Mouse (Mus musculus): Measurements from ENCODE around the gene Chst13. TPM values are rescaled to one million over a fixed set of nuclear protein-coding genes. Genes with fewer than 3 reads are reported as not detected.

Gene Chst13
- polyA plus RNA-seq, 1 experiment from 2014 or later = 0.11 TPM

DNA sequence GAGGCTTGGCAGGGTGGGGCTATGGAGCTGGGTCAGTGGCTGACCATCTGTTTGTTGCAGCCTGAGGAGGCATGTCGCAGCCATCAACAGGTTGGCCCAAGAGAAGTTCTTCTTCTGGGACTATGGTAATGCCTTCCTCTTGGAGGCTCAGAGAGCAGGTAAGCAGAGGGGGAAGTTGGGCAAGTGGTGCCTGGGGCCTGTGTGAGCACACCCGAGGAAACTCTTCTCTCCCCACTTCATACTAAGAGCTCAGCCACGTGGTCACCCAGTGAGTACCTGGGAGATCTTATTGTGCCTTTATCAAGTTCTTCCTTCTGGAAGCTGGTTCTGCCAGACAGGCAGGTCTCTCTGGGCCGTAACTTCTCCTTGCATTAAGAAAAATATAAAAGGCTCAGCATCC is 22.2 kb upstream of the Chst13 start:
- H3K4me2 ChIP-seq = no peak overlapping the region
- no peak for ATAC-seq (ENCODE audit: borderline replicate concordance, extremely low read depth, low FRiP score, low TSS enrichment)
- H3K4me3 ChIP-seq = no peak overlapping the region
- H3K9ac ChIP-seq = no peak overlapping the region
- H3K27me3 ChIP-seq = no peaks in the 10 kb centered on the region
- no peaks in the 10 kb centered on the region for H3K4me1 ChIP-seq
- no peaks in the 10 kb centered on the region for H3K36me3 ChIP-seq
- H3K27ac ChIP-seq = no peak overlapping the region
- WGBS = 68% methylated on average over 4 of the region's 4 CpGs
- H3K9me3 ChIP-seq = no peaks in the 10 kb centered on the region

- ATAC-seq (ENCODE audit: borderline replicate concordance, extremely low read depth, low FRiP score, low TSS enrichment) = no peak
- Histone ChIP-seq H3K36me3 (no peaks in the 10 kb centered on the region), H3K4me1 (no peaks in the 10 kb centered on the region), H3K27me3 (no peaks in the 10 kb centered on the region), H3K4me2 (no peak overlapping the region), H3K9ac (no peak overlapping the region), H3K4me3 (no peak overlapping the region), H3K9me3 (no peaks in the 10 kb centered on the region), H3K27ac (no peak overlapping the region)
- 74% methylated on average over 2 of the region's 2 CpGs for WGBS
Observed at GRCm38 (mm10) chr6:90342343-90342742, 17.4 kb upstream of the Chst13 start.

- Histone ChIP-seq H3K36me3 (no peaks in the 10 kb centered on the region), H3K4me2 (no peak overlapping the region), H3K4me3 (no peak overlapping the region), H3K27me3 (no peaks in the 10 kb centered on the region), H3K9ac (no peak overlapping the region), H3K9me3 (no peaks in the 10 kb centered on the region), H3K27ac (no peak overlapping the region), H3K4me1 (no peaks in the 10 kb centered on the region)
- no peak for ATAC-seq (ENCODE audit: borderline replicate concordance, extremely low read depth, low FRiP score, low TSS enrichment)
- 53% methylated on average over 3 of the region's 3 CpGs for WGBS
Observed at GRCm38 (mm10) chr6:90334244-90334643, 9.3 kb upstream of the Chst13 start.

- Histone ChIP-seq H3K27ac (no peak within 1 kb of the TSS), H3K9me3 (no peaks in the 10 kb centered on the region), H3K36me3 (no peaks in the 10 kb centered on the region), H3K4me1 (no peaks in the 10 kb centered on the region), H3K9ac (no peak within 1 kb of the TSS), H3K4me2 (no peak within 1 kb of the TSS), H3K27me3 (no peaks in the 10 kb centered on the region), H3K4me3 (no peak within 1 kb of the TSS)
- ATAC-seq (ENCODE audit: borderline replicate concordance, extremely low read depth, low FRiP score, low TSS enrichment) = no peak
- 83% methylated on average over 7 of the region's 7 CpGs for WGBS
Observed at GRCm38 (mm10) chr6:90332561-90333425, 7.8 kb upstream of the Chst13 start, which contains the start of gene Uroc1. TSS of gene Uroc1 (plus strand) at chr6:90333284.

GRCm38 (mm10) chr6:90329953-90330352 is 5.0 kb upstream of the Chst13 start:
- ATAC-seq (ENCODE audit: borderline replicate concordance, extremely low read depth, low FRiP score, low TSS enrichment) = 0 out of 2 replicates have a peak, but pooled peaks have one; percentile 29

DNA sequence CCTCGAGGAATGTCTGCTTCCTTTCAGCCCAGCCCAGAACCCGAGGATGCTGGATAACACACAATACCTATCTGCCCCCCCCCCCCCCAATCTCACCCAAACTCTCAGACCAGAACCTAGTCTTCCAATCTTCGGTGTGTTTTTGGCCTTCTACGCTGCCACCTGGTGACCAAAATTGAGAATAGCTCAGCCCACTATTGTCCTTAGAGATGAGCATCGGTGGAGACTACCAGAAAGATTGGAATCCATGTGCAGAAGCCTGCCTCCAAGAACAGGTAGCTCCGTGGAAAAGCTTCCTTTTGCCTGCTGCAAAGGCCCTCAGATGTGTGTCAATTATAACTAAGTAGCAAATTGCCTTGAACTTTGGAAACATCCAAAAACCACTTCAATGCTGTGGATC is 2.7 kb upstream of the Chst13 start:
- Histone ChIP-seq H3K4me2 (no peak overlapping the region), H3K9ac (no peak overlapping the region), H3K27ac (no peak overlapping the region), H3K4me3 (no peak overlapping the region), H3K27me3 (no peaks in the 10 kb centered on the region), H3K9me3 (no peaks in the 10 kb centered on the region), H3K4me1 (no peaks in the 10 kb centered on the region), H3K36me3 (no peaks in the 10 kb centered on the region)
- no peak for ATAC-seq (ENCODE audit: borderline replicate concordance, extremely low read depth, low FRiP score, low TSS enrichment)
- 17% methylated on average over 6 of the region's 6 CpGs for WGBS

More at GRCm38 (mm10) chr6:90329953-90330352, 5.0 kb upstream of the Chst13 start:
- Histone ChIP-seq H3K9ac (no peak overlapping the region), H3K27me3 (no peaks in the 10 kb centered on the region), H3K4me1 (no peaks in the 10 kb centered on the region), H3K27ac (no peak overlapping the region), H3K36me3 (no peaks in the 10 kb centered on the region), H3K9me3 (no peaks in the 10 kb centered on the region), H3K4me2 (no peak overlapping the region), H3K4me3 (no peak overlapping the region)
- WGBS = 9% methylated on average over 1 of the region's 1 CpGs

DNA sequence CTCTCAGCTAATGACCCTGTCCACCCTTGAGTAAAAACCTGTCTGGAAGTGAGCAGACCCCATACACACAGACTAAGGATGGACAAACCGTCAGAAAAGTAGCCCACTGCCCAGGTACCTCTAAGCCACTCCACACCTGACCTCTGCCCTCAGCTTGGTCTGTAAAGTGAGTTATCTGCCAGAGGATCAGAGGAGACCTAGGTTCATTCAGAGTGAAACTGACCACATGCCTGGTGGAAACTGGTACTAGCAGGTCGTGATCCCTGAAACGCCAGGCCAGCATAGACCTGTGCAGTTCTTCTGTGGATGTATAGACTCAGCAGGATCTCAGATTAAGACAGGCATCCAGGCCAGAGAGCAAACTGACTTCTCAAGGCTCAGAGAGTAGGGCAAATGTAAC is 522 bp downstream of the Chst13 start:
- Histone ChIP-seq H3K36me3 (no peaks in the 10 kb centered on the region), H3K4me1 (no peaks in the 10 kb centered on the region), H3K4me2 (no peak overlapping the region), H3K27me3 (no peaks in the 10 kb centered on the region), H3K4me3 (no peak overlapping the region), H3K9ac (no peak overlapping the region), H3K27ac (no peak overlapping the region), H3K9me3 (no peaks in the 10 kb centered on the region)
- 45% methylated on average over 3 of the region's 3 CpGs for WGBS
- ATAC-seq (ENCODE audit: borderline replicate concordance, extremely low read depth, low FRiP score, low TSS enrichment) = no peak

DNA sequence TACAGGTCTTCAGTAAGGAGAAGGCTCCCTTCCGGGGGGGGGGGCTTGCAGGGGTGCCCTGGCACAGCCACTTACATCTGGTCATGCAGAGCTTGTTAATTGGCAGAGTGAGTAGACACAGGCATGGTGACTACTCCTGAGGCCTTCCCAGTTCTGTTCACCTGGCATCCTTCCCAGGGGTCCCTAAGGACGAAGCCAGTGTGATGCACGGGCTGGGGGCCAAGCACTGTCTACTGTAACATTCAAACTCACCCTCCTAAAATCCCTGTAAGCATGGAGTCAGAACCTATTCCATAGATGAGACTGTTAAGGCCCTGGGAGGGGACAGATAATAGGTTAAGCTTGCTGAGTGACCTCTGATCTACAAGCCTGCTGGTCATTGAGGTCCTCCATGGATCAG is 959 bp downstream of the Chst13 start:
- Histone ChIP-seq H3K9ac (no peak overlapping the region), H3K4me3 (no peak overlapping the region), H3K4me1 (no peaks in the 10 kb centered on the region), H3K27me3 (no peaks in the 10 kb centered on the region), H3K9me3 (no peaks in the 10 kb centered on the region), H3K4me2 (no peak overlapping the region), H3K36me3 (no peaks in the 10 kb centered on the region), H3K27ac (no peak overlapping the region)
- no peak for ATAC-seq (ENCODE audit: borderline replicate concordance, extremely low read depth, low FRiP score, low TSS enrichment)
- 65% methylated on average over 3 of the region's 3 CpGs for WGBS

DNA sequence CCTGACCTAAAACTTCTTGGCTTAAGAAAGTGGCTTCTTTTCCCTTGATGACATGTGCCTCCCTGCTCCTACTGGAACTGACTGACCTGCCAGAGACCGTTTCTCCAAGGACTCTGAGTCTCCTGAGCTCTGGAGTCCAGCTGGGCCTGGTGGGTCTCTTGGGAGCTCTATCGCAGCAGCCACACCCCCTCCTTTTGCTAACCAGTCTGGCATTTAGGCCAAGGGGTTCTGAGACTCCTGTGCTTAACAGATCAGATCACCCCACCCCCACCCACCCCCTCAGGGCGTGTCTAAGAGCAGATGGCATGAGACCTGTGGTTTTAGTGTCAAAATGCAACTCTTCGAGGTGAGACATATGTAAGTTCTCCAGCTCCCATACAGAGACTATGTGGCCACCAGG is 3.2 kb downstream of the Chst13 start:
- 40% methylated on average over 4 of the region's 4 CpGs for WGBS
- no peak overlapping the region for H3K9ac ChIP-seq
- no peak for ATAC-seq (ENCODE audit: borderline replicate concordance, extremely low read depth, low FRiP score, low TSS enrichment)

GRCm38 (mm10) chr6:90320429-90320828 is 4.6 kb downstream of the Chst13 start:
- no peak overlapping the region for H3K4me2 ChIP-seq
- H3K9ac ChIP-seq = no peak overlapping the region
- H3K27ac ChIP-seq = no peak overlapping the region
- H3K27me3 ChIP-seq = no peaks in the 10 kb centered on the region
- WGBS = 78% methylated on average over 5 of the region's 5 CpGs
- no peaks in the 10 kb centered on the region for H3K4me1 ChIP-seq
- H3K36me3 ChIP-seq = no peaks in the 10 kb centered on the region
- H3K9me3 ChIP-seq = no peaks in the 10 kb centered on the region
- H3K4me3 ChIP-seq = no peak overlapping the region
- ATAC-seq (ENCODE audit: borderline replicate concordance, extremely low read depth, low FRiP score, low TSS enrichment) = no peak

More for the DNA sequence above, 3.2 kb downstream of the Chst13 start:
- Histone ChIP-seq H3K27ac (no peak overlapping the region), H3K4me3 (no peak overlapping the region), H3K36me3 (no peaks in the 10 kb centered on the region), H3K9me3 (no peaks in the 10 kb centered on the region), H3K27me3 (no peaks in the 10 kb centered on the region), H3K4me1 (no peaks in the 10 kb centered on the region), H3K4me2 (no peak overlapping the region)

- ATAC-seq (ENCODE audit: borderline replicate concordance, extremely low read depth, low FRiP score, low TSS enrichment) = no peak
- Histone ChIP-seq H3K4me3 (no peak overlapping the region), H3K4me2 (no peak overlapping the region), H3K4me1 (no peaks in the 10 kb centered on the region), H3K27ac (no peak overlapping the region), H3K36me3 (no peaks in the 10 kb centered on the region), H3K9ac (no peak overlapping the region), H3K9me3 (no peaks in the 10 kb centered on the region), H3K27me3 (no peaks in the 10 kb centered on the region)
- WGBS = 65% methylated on average over 7 of the region's 7 CpGs
Observed at GRCm38 (mm10) chr6:90319475-90320191, 5.4 kb downstream of the Chst13 start.

GRCm38 (mm10) chr6:90319019-90319418 is 6.0 kb downstream of the Chst13 start:
- no peak overlapping the region for H3K27ac ChIP-seq
- 96% methylated on average over 2 of the region's 2 CpGs for WGBS
- H3K4me1 ChIP-seq = no peaks in the 10 kb centered on the region
- H3K4me3 ChIP-seq = no peak overlapping the region
- H3K9me3 ChIP-seq = no peaks in the 10 kb centered on the region
- H3K36me3 ChIP-seq = no peaks in the 10 kb centered on the region
- H3K4me2 ChIP-seq = no peak overlapping the region
- no peak overlapping the region for H3K9ac ChIP-seq
- H3K27me3 ChIP-seq = no peaks in the 10 kb centered on the region
- no peak for ATAC-seq (ENCODE audit: borderline replicate concordance, extremely low read depth, low FRiP score, low TSS enrichment)
